Mouse (Mus musculus): ENCODE data around the gene Phldb2. TPM values are rescaled to one million over a fixed set of nuclear protein-coding genes. Genes with fewer than 3 reads are reported as not detected.
A peak's percentile ranks its signal among the peaks of the same experiment; 100 is the strongest.

Gene Phldb2
- polyA plus RNA-seq, 1 experiment from 2014 or later, result 7.2 TPM

DNA sequence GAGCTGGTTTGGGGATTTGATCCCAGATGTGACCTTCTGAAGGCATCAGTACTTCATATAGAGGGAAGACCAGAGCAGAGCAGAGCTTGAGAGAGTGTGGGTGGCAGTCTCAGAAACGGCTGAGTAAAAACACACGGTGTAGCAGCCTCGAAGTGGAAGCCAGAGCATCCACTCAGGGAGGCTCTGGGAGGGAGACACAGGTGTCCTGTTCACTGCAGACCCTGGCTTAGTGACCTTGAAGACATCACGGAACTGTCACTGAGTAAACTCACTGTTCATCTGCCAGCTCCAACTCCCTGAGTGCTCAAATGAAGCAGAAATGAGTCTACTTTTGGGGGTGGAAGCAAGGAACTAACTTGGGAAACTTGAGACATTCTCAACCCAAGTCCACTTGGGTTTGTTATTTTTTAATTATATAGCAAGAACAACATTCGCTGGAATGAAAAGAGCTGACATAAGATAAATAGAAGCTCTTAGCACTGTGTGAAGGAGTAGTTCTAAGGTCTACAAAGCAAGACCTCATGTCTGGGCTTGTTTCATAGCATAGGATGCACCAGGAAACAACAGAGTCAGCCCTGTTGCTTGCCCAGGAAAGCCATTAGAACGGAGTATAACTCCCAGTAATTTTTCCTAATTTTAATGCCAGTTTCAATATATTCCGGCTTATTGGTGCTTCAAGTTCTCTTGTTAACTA is 187.4 kb downstream of the Phldb2 start:
- no peak for ATAC-seq (replicated peaks)
- 92% methylated on average over 7 of the region's 7 CpGs for WGBS
- H3K36me3 ChIP-seq, result no peaks in the 10 kb centered on the region
- no peaks in the 10 kb centered on the region for H3K9me3 ChIP-seq
- H3K4me3 ChIP-seq, result no peak overlapping the region
- H3K4me2 ChIP-seq (replicated peaks), result no peak overlapping the region
- H3K27ac ChIP-seq (replicated peaks), result no peak overlapping the region
- no peak overlapping the region for H3K9ac ChIP-seq (replicated peaks)
- H3K4me1 ChIP-seq, result peaks cover 13% of the 10 kb centered on the region
- no peaks in the 10 kb centered on the region for H3K27me3 ChIP-seq

- H3K27me3 ChIP-seq, result no peaks in the 10 kb centered on the region
- WGBS, result 91% methylated on average over 3 of the region's 3 CpGs
- H3K36me3 ChIP-seq, result no peaks in the 10 kb centered on the region
- H3K9ac ChIP-seq (replicated peaks), result no peak overlapping the region
- H3K9me3 ChIP-seq, result no peaks in the 10 kb centered on the region
- ATAC-seq (replicated peaks), result no peak
- H3K27ac ChIP-seq (replicated peaks), result no peak overlapping the region
- peaks cover 13% of the 10 kb centered on the region for H3K4me1 ChIP-seq
- H3K4me3 ChIP-seq, result no peak overlapping the region
- no peak overlapping the region for H3K4me2 ChIP-seq (replicated peaks)
These were observed 188.3 kb downstream of the Phldb2 start for GRCm38 (mm10) chr16:45765102-45765501.

GRCm38 (mm10) chr16:45762859-45763505 is 190.4 kb downstream of the Phldb2 start:
- Histone ChIP-seq H3K4me2 (replicated peaks) (no peak overlapping the region), H3K9me3 (no peaks in the 10 kb centered on the region), H3K27me3 (no peaks in the 10 kb centered on the region), H3K9ac (replicated peaks) (no peak overlapping the region), H3K27ac (replicated peaks) (no peak overlapping the region), H3K4me3 (no peak overlapping the region), H3K4me1 (peaks cover 10% of the 10 kb centered on the region), H3K36me3 (no peaks in the 10 kb centered on the region)
- ATAC-seq (replicated peaks), result no peak
- 89% methylated on average over 13 of the region's 13 CpGs for WGBS

- Histone ChIP-seq H3K27ac (replicated peaks) (no peak overlapping the region), H3K4me2 (replicated peaks) (no peak overlapping the region), H3K9me3 (no peaks in the 10 kb centered on the region), H3K4me3 (no peak overlapping the region), H3K9ac (replicated peaks) (no peak overlapping the region), H3K27me3 (no peaks in the 10 kb centered on the region), H3K36me3 (no peaks in the 10 kb centered on the region), H3K4me1 (no peaks in the 10 kb centered on the region)
- ATAC-seq (replicated peaks), result no peak
- WGBS, result 87% methylated on average over 1 of the region's 1 CpGs
These were observed 192.0 kb downstream of the Phldb2 start for GRCm38 (mm10) chr16:45761425-45761824.

DNA sequence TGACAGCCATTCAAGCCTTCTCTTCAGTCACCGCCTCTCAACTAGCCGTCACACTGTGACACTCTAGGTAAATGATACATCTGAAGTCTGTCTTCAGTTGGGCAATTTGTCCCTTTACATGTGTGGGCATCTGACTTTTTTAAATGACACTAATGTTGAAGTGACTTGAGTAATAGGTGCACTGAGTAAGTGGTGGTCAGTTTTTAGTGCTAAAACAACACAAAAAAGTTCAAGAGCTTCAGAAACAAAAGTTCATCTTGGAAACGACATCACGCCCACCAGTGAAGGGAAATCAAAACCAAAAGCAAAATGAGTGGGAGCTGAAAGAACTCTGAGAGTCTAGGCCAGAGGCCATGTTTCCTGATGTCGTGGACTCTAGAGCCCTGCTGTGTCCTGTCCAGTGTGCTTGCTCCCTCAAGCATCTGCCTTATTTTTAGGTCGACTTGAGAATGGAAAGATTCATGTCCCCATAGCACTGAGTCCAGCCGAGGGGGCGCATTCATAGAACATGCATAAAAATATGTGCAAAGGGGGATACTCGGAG is 194.6 kb downstream of the Phldb2 start:
- H3K27me3 ChIP-seq, result no peaks in the 10 kb centered on the region
- no peaks in the 10 kb centered on the region for H3K4me1 ChIP-seq
- ATAC-seq (replicated peaks), result no peak
- no peak overlapping the region for H3K9ac ChIP-seq (replicated peaks)
- H3K4me2 ChIP-seq (replicated peaks), result no peak overlapping the region
- H3K4me3 ChIP-seq, result no peak overlapping the region
- no peak overlapping the region for H3K27ac ChIP-seq (replicated peaks)
- WGBS, result 87% methylated on average over 9 of the region's 9 CpGs
- H3K36me3 ChIP-seq, result no peaks in the 10 kb centered on the region
- H3K9me3 ChIP-seq, result no peaks in the 10 kb centered on the region

DNA sequence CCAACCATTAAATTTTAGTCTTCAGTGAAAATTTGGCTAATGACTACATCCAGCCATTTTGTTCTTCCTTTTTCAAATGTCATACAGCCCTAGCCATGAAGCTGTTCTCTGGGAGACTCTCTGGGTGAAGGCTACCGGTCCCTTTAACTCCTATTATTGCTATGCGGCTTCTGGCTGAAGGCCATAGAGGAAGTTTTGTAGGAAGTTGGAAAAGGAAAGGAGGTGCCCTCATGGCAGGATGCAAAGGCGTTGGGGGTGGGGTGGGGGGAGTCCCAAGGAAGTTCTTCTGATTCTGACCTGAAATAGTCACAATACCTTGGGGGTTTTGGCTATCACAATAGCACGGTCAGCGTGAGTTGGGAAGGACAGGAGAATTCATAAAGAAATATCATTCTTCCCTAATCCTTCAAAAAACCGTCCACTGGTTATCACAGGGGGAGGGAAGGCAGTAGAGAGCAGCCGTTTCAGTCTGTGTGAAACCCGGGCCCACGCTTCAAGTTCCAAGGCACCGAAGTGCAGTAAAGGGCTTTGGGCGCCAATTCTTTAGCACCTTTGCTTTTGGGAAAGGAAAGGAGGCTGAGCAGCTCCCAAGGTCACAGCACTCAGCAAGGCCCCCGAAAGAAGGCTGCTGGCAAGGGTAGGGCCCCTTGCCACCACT is 195.8 kb downstream of the Phldb2 start:
- peak; percentile 57; the same call in 1 of the 2 replicates for ATAC-seq (replicated peaks)
- Histone ChIP-seq H3K27me3 (no peaks in the 10 kb centered on the region), H3K9me3 (no peaks in the 10 kb centered on the region), H3K4me2 (replicated peaks) (no peak overlapping the region), H3K4me3 (no peak overlapping the region), H3K27ac (replicated peaks) (no peak overlapping the region), H3K4me1 (no peaks in the 10 kb centered on the region), H3K36me3 (no peaks in the 10 kb centered on the region), H3K9ac (replicated peaks) (no peak overlapping the region)
- WGBS, result 88% methylated on average over 12 of the region's 12 CpGs

- Histone ChIP-seq H3K27ac (replicated peaks) (no peak overlapping the region), H3K27me3 (no peaks in the 10 kb centered on the region), H3K4me1 (no peaks in the 10 kb centered on the region), H3K4me3 (no peak overlapping the region), H3K9me3 (no peaks in the 10 kb centered on the region), H3K36me3 (no peaks in the 10 kb centered on the region), H3K9ac (replicated peaks) (no peak overlapping the region), H3K4me2 (replicated peaks) (no peak overlapping the region)
- peak; percentile 93 for ATAC-seq (replicated peaks)
- WGBS, result 41% methylated on average over 9 of the region's 9 CpGs
These were observed 196.5 kb downstream of the Phldb2 start for GRCm38 (mm10) chr16:45756855-45757254.

- WGBS, result 70% methylated on average over 4 of the region's 4 CpGs
- peaks cover 21% of the 10 kb centered on the region for H3K4me1 ChIP-seq
- no peak for ATAC-seq (replicated peaks)
- 0 out of 2 replicates have a peak overlapping the region, but pooled peaks have one; percentile 82 for H3K9ac ChIP-seq (replicated peaks)
- no peaks in the 10 kb centered on the region for H3K27me3 ChIP-seq
- H3K4me2 ChIP-seq (replicated peaks), result peak overlapping the region; percentile 48
- H3K9me3 ChIP-seq, result no peaks in the 10 kb centered on the region
- H3K36me3 ChIP-seq, result no peaks in the 10 kb centered on the region
- H3K27ac ChIP-seq (replicated peaks), result peak overlapping the region; percentile 89
- peak overlapping the region; percentile 71; the same call in 1 of the 2 replicates for H3K4me3 ChIP-seq
These were observed 209.7 kb downstream of the Phldb2 start for GRCm38 (mm10) chr16:45743591-45744144.

DNA sequence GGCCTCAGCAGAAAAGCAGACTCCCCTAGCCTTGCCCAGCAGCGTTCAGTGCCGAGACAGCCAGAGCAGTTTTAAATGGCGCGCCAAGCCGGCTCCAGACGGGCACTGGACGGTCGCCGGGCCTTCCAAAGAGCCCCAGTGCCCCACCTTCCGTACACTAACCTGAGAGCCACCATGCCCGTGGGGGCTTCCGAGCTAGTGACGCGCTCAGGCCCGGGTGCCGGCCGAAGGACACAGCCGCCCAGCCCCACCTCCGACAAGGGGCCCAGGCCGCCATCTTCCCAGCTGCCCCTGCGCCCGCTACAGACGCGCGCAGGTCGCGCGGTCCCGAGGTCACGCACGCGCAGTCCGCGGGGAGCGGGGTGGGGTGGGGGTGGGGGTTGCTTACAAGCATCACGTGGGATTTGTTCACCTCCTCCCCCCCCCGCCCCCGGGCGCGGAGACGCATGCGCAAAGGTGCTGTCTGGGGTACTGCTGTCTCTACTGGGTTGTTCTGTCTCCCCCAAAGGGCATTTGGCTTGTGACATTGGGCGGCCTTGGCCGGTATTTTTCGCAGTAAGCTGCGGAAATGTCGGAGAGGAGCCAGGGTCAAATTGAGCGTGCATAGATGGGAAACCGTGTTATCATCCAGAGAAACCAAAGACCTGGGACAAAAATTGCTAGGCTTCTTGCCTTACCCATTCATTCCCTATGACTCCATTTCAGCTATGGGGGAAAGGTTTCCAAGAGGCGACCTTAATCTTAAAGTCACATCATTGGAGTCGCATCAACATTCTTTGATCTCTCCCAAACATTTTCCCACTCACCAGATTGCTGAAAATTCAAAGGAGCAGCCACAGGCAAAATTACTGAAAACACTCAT is 210.6 kb downstream of the Phldb2 start, which contains the start of gene Abhd10:
Abhd10 (minus strand) TSS at position 341 of the 862 bp plus-strand sequence.
- Histone ChIP-seq H3K9ac (replicated peaks) (peak within 1 kb of the TSS; percentile 82), H3K9me3 (no peaks in the 10 kb centered on the region), H3K4me1 (peaks cover 21% of the 10 kb centered on the region), H3K27me3 (no peaks in the 10 kb centered on the region), H3K4me3 (peak within 1 kb of the TSS; percentile 71), H3K4me2 (replicated peaks) (peak within 1 kb of the TSS; percentile 48), H3K36me3 (0 out of 2 replicates have a peak, but pooled peaks cover 4% of the 10 kb centered on the region), H3K27ac (replicated peaks) (peak within 1 kb of the TSS; percentile 89)
- under 1% methylated on average over 51 of the region's 51 CpGs for WGBS
- peak; percentile 98 for ATAC-seq (replicated peaks)

DNA sequence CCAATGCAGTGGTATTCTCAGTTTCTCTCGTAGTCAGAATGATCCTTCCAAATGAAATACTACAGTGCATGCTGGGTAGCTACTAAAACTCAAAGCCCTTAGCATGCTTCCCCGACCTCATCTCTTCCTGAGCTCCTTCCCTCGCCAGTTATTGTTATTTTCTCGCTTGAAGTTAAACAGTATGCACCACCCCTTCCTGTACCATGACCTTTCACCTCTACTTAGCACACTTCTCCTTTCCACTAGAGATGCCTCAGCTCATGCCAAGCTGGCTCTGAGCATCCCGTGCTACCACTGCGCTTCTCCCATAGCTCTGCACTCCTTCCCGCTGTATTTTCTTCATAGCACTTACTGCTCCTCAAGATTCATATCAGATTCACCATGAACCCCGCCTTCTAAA is 215.5 kb downstream of the Phldb2 start:
- Histone ChIP-seq H3K4me1 (peaks cover 14% of the 10 kb centered on the region), H3K9me3 (no peaks in the 10 kb centered on the region), H3K27me3 (no peaks in the 10 kb centered on the region), H3K4me2 (replicated peaks) (no peak overlapping the region), H3K9ac (replicated peaks) (no peak overlapping the region), H3K27ac (replicated peaks) (no peak overlapping the region), H3K4me3 (no peak overlapping the region), H3K36me3 (peaks cover 44% of the 10 kb centered on the region)
- ATAC-seq (replicated peaks), result no peak
- 93% methylated on average over 8 of the region's 8 CpGs for WGBS

GRCm38 (mm10) chr16:45736724-45737123 is 216.7 kb downstream of the Phldb2 start:
- Histone ChIP-seq H3K27ac (replicated peaks) (no peak overlapping the region), H3K4me2 (replicated peaks) (no peak overlapping the region), H3K27me3 (no peaks in the 10 kb centered on the region), H3K4me3 (no peak overlapping the region), H3K9me3 (no peaks in the 10 kb centered on the region), H3K36me3 (peaks cover 51% of the 10 kb centered on the region), H3K4me1 (peaks cover 12% of the 10 kb centered on the region), H3K9ac (replicated peaks) (no peak overlapping the region)
- WGBS, result 97% methylated on average over 3 of the region's 3 CpGs
- ATAC-seq (replicated peaks), result no peak
